In the genomic region with DNA sequence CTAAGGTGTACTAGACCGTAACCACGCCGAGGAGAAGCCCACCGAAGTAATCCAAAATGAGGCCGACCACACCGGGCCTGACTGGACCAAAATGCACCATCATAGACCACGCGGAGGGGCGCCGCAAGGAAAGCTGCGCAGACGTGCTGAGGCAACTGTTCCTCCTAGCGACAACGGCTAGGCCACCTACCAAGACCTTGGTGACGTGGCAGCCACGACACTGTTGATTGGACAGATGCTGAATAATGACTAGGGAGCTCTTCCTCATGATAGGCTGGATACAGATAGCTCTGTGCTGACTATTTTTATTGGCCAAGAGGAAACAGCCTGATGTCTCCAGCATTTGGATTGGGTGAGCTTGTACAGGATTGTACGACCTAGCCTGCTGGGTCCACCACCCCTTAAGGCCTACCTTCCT, we compare ENCODE assay signal across 8 mouse cellular contexts.
DNase-seq lines count a peak whose midpoint lies in the region; ATAC-seq lines count a peak whose summit lies in the region.

No protein-coding gene starts in this region.

- H3K9ac ChIP-seq in hindbrain, embryonic 14.5 days: peak overlapping the region; percentile 67

- 0 out of 2 replicates have a peak, but pooled peaks cover 14% of the 10 kb centered on the region for H3K9me3 ChIP-seq in hindbrain, embryonic 14.5 days (ENCODE audit: control insufficient read depth, low read length)

- H3K27ac ChIP-seq in hindbrain, embryonic 14.5 days: peak overlapping the region; percentile 82

- DNase-seq in R1 (ENCODE audit: low read depth, low spot score): peak; percentile 99
- peak; percentile 85 to 89 for DNase-seq in cerebellum, postnatal 25 days
- peak; percentile 79 to 89 for DNase-seq in frontal cortex, postnatal 25 days (ENCODE audit: low spot score in 2 of 2)
- peak; percentile 96 for DNase-seq in hindbrain, embryonic 14.5 days (ENCODE audit: low spot score)
- DNase-seq in layer of hippocampus, postnatal 36 days: peak; percentile 87 to 88
- DNase-seq in lung, postnatal 36 days: peak; percentile 99
- DNase-seq in retina, postnatal 1 day: peak; percentile 98
- peak; percentile 53 to 85 for DNase-seq in urinary bladder, adult 18-20 months (ENCODE audit: low spot score in 2 of 2)

- ATAC-seq in hindbrain, embryonic 14.5 days (ENCODE audit: low FRiP score): peak; percentile 97

- H3K4me1 ChIP-seq in hindbrain, embryonic 14.5 days (replicated peaks; ENCODE audit: control insufficient read depth, insufficient read depth, low read length): peaks cover 21% of the 10 kb centered on the region

- WGBS in hindbrain, embryonic 14.5 days: 47% methylated on average over 17 of the region's 17 CpGs

- H3K36me3 ChIP-seq in hindbrain, embryonic 14.5 days (replicated peaks; ENCODE audit: control insufficient read depth, insufficient read depth): no peaks in the 10 kb centered on the region

- no peaks in the 10 kb centered on the region for H3K27me3 ChIP-seq in hindbrain, embryonic 14.5 days (ENCODE audit: control insufficient read depth, insufficient read depth, low read length)

- peak overlapping the region; percentile 53 for H3K4me3 ChIP-seq in hindbrain, embryonic 14.5 days (replicated peaks; ENCODE audit: low read length)

- peak overlapping the region; percentile 66 for H3K4me2 ChIP-seq in hindbrain, embryonic 14.5 days (replicated peaks)

Comparison
In these comparisons a context has a peak if more than half of its experiments do, and no peak if none do; other contexts are left out.
1. Peak in every context shown above with its lines: DNase-seq, ATAC-seq, H3K4me3 ChIP-seq and H3K27ac ChIP-seq.